Mouse (Mus musculus) forebrain, embryonic 14.5 days (tissue): ENCODE results near the gene Zfp37. TPM values are rescaled to one million over a fixed set of nuclear protein-coding genes. Genes with fewer than 3 reads are reported as not detected.
"Not testable (repeated sequence)": the region's sequence is repeated elsewhere in the genome, so short reads cannot be mapped to it uniquely, and the experiment has no call there.

Experiments
- ATAC-seq: fragments of 200-750 bp; cut with Nextera tagmentation; 2 replicates; pipeline ENCODE4 v1.8.0; 2017; ENCODE audit warnings: mild to moderate bottlenecking, moderate library complexity
- DNase-seq: peaks from one replicate; pipeline ENCODE4 v3.0.0-alpha.2; 2015; ENCODE audit warnings: low spot score
- H3K27ac ChIP-seq: fragments of 300-500 bp; sonication (generic); 2 replicates; pipeline ENCODE4 v1.5.1; 2014; ENCODE audit warnings: low read depth, mild to moderate bottlenecking, control low read depth, low read length, moderate library complexity
- H3K27me3 ChIP-seq: fragments of 300-500 bp; sonication (generic); replicated peaks from 2 replicates; pipeline ENCODE4 v1.6.1; 2014; ENCODE audit warnings: low read length, control low read depth, mixed read lengths; ENCODE audit not compliant: control insufficient read depth, insufficient read depth
- H3K36me3 ChIP-seq: fragments of 300-500 bp; sonication (generic); 2 replicates; pipeline ENCODE4 v1.6.1; 2014; ENCODE audit warnings: low read length, control low read depth; ENCODE audit not compliant: control insufficient read depth, insufficient read depth
- H3K4me1 ChIP-seq: fragments of 300-500 bp; sonication (generic); 2 replicates; pipeline ENCODE4 v1.6.1; 2014; ENCODE audit warnings: antibody characterized with exemption, low read length, control low read depth; ENCODE audit not compliant: control insufficient read depth, insufficient read depth
- H3K4me2 ChIP-seq: fragments of 300-500 bp; sonication (generic); 2 replicates; pipeline ENCODE4 v1.6.1; 2014; ENCODE audit warnings: mild to moderate bottlenecking, control low read depth, low read length
- H3K4me3 ChIP-seq: fragments of 300-500 bp; sonication (generic); 2 replicates; pipeline ENCODE4 v1.5.1; 2014; ENCODE audit warnings: low read depth, low read length, control low read depth
- H3K9ac ChIP-seq: fragments of 300-500 bp; sonication (generic); 2 replicates; pipeline ENCODE4 v1.6.1; 2014; ENCODE audit warnings: mild to moderate bottlenecking, low read length, control low read depth, moderate library complexity
- H3K9me3 ChIP-seq: fragments of 300-500 bp; sonication (generic); replicated peaks from 2 replicates; pipeline ENCODE4 v1.6.1; 2016; ENCODE audit warnings: low read length, control low read depth, mixed read lengths; ENCODE audit not compliant: control insufficient read depth
- WGBS: fragments of 180-500 bp; shearing (Covaris S2); extraction: QIAGEN DNeasy Blood & Tissue Kit; methylation state at CpG from one replicate; pipeline ENCODE4 v1.1.7; 2014; 5-methylcytosine and 5-hydroxymethylcytosine counted together
- polyA plus RNA-seq: library from polyadenylated mRNA; unstranded; fragments of >200 nt; fragmentation: Nextera tagmentation; extraction: Ambion mirVana; gene quantifications from 2 replicates; pipeline ENCODE4 v1.2.1, GENCODE M21; 2014

Zfp37 gene
- polyA plus RNA-seq, 1 experiment from 2014 or later = 17.7 TPM

- Histone ChIP-seq H3K27ac (no peak overlapping the region), H3K9ac (no peak overlapping the region), H3K27me3 (no peaks in the 10 kb centered on the region), H3K4me3 (no peak overlapping the region), H3K4me1 (no peaks in the 10 kb centered on the region), H3K4me2 (no peak overlapping the region), H3K36me3 (peaks cover 58% of the 10 kb centered on the region), H3K9me3 (peaks cover 50% of the 10 kb centered on the region)
- ATAC-seq = no peak
- no peak for DNase-seq
These were observed 42.1 kb downstream of the Zfp37 start for GRCm38 (mm10) chr4:62188778-62189177.

DNA sequence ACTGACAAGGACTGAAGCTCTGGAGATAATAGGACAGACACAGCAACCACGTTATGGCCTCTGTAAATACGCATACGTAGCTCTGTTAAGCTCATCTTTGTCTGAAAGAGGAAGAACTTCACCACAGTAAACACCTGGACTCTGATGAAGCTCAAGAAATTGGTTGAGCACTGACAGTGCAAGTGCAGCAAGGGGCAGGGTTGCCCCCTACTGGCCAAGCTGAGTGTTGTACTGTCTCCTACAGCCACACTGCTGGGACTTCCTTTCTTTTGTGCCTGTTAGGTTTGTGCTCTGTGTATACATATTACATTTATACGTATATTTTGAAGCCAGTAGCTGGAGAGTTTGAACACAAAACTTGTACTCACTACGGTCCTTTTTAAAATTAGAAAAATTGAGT, 53.6 kb downstream of the Zfp37 start:
- H3K9ac ChIP-seq = no peak overlapping the region
- DNase-seq = peak; percentile 14
- H3K4me1 ChIP-seq = no peaks in the 10 kb centered on the region
- H3K27me3 ChIP-seq = no peaks in the 10 kb centered on the region
- WGBS = 39% methylated on average over 5 of the region's 5 CpGs
- no peak overlapping the region for H3K4me2 ChIP-seq
- H3K4me3 ChIP-seq = no peak overlapping the region
- H3K36me3 ChIP-seq = no peaks in the 10 kb centered on the region
- H3K9me3 ChIP-seq = no peaks in the 10 kb centered on the region
- H3K27ac ChIP-seq = no peak overlapping the region
- no peak for ATAC-seq

DNA sequence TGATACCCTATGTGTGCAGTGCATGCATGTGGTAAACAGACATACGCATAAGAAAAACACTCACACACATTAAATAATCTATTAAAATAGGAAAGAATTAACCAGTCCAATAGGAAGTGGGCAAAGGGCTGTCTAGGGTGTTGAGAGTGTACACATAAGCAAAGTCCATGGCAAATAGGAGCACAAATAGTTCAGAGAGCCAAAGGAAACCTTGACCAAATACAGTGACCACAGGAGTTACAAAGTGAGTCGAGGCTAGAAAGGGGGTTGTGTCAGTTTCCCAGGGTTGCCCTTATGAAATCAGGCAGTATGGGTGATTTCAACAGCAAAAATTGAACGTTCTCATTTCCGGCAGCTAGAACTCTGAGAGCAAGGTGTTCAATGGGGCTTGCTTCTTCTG, 56.4 kb downstream of the Zfp37 start:
- 82% methylated on average over 4 of the region's 4 CpGs for WGBS
- no peak overlapping the region for H3K27ac ChIP-seq
- no peak overlapping the region for H3K4me2 ChIP-seq
- no peaks in the 10 kb centered on the region for H3K9me3 ChIP-seq
- DNase-seq (no peak), ATAC-seq (no peak)
- H3K4me3 ChIP-seq = no peak overlapping the region
- no peaks in the 10 kb centered on the region for H3K4me1 ChIP-seq
- no peaks in the 10 kb centered on the region for H3K36me3 ChIP-seq
- H3K27me3 ChIP-seq = no peaks in the 10 kb centered on the region
- H3K9ac ChIP-seq = no peak overlapping the region

DNA sequence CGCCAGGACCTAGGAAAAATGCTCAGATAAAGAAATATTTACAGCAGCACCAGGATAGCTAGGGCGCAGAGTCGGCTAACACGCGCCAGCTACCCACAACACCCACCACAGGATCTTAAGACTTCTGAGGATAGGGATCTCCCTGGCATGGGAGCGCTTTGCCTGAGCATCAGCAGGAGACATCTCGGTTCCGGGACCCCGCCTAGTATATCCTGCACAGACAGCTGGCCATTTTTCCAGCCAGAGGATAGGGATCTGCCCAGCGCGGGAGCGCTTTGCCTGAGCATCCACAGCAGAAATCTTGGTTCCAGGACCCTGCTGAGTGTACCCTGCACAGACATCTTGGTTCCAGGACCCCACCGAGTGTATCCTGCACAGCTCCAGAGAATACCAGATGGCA, 63.2 kb downstream of the Zfp37 start:
- WGBS = 97% methylated on average over 13 of the region's 13 CpGs
- H3K4me1 ChIP-seq = not testable (repeated sequence)

DNA sequence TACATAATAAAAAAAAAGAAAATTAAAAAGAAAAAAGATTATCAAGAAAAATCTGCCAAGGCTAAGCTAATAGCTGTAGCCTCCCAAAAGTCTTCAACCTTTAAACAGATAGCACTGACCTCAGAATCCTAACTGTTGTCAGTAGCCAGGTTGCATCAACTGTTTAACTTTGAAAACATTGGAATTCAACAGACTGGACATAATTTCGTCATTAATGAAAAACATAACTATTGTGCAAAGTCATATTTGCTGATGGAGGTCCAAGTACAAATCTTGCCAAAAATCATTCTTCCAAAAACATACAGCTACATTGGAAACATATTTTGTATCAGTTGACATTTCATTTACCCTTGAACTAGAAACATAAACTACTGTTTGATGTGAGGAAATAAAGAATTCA, 72.4 kb downstream of the Zfp37 start:
- no peak overlapping the region for H3K4me3 ChIP-seq
- H3K27ac ChIP-seq = no peak overlapping the region
- no peaks in the 10 kb centered on the region for H3K36me3 ChIP-seq
- no peaks in the 10 kb centered on the region for H3K27me3 ChIP-seq
- H3K9me3 ChIP-seq = no peaks in the 10 kb centered on the region
- no peaks in the 10 kb centered on the region for H3K4me1 ChIP-seq
- ATAC-seq = no peak
- WGBS = 66% methylated on average over 1 of the region's 1 CpGs
- H3K4me2 ChIP-seq = no peak overlapping the region
- no peak overlapping the region for H3K9ac ChIP-seq
- no peak for DNase-seq

More for the DNA sequence above, 63.2 kb downstream of the Zfp37 start:
- H3K9me3 ChIP-seq, H3K36me3 ChIP-seq, H3K27ac ChIP-seq, H3K4me2 ChIP-seq, ATAC-seq, DNase-seq, H3K9ac ChIP-seq, H3K27me3 ChIP-seq, H3K4me3 ChIP-seq: not testable (repeated sequence)

DNA sequence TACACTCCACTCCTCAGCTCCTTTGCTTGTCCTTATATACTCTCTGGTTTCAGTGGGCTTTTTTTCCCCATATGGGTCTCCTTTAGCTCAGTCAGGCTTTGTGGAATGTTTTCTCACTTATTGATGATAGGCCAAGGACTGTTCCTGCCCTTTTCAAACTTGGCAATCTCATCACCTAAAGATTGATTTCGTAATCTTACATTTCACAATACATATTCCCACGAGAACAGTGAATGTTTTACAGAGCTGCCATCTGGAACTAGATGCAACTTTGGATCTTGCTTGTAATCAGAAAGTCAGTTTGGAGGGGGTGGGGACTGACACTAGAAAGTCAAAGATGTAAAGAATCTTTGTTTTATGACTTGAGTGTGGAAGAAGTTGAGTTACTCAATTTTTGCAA, 80.0 kb downstream of the Zfp37 start, which contains the start of gene Mup21:
TSS of gene Mup21 (minus strand) at position 53 of the 400 bp plus-strand sequence.
- ATAC-seq (no peak), DNase-seq (no peak)
- no peaks in the 10 kb centered on the region for H3K4me1 ChIP-seq
- no peaks in the 10 kb centered on the region for H3K9me3 ChIP-seq
- no peak within 1 kb of the TSS for H3K27ac ChIP-seq
- 87% methylated on average over 2 of the region's 2 CpGs for WGBS
- H3K9ac ChIP-seq = no peak within 1 kb of the TSS
- no peaks in the 10 kb centered on the region for H3K27me3 ChIP-seq
- no peak within 1 kb of the TSS for H3K4me3 ChIP-seq
- no peaks in the 10 kb centered on the region for H3K36me3 ChIP-seq
- H3K4me2 ChIP-seq = no peak within 1 kb of the TSS

Other genes starting within 250 kb of the Zfp37 start
- not detected in 2 replicates for gene Mup20, start 176.9 kb downstream of the Zfp37 start, polyA plus RNA-seq
- not detected in 2 replicates for gene Mup3, start 143.7 kb downstream of the Zfp37 start, polyA plus RNA-seq
- gene Mup21, start 80.2 kb downstream of the Zfp37 start, polyA plus RNA-seq = not detected in 2 replicates
- gene Slc31a2, start 31.5 kb upstream of the Zfp37 start, polyA plus RNA-seq = 4.0 and 7.2 TPM in 2 replicates
- 15.7 and 18.6 TPM in 2 replicates for gene Fkbp15, start 129.5 kb upstream of the Zfp37 start, polyA plus RNA-seq
- 43.9 and 44.9 TPM in 2 replicates for gene Slc31a1, start 129.7 kb upstream of the Zfp37 start, polyA plus RNA-seq
- 140 and 149 TPM in 2 replicates for gene Cdc26, start 177.6 kb upstream of the Zfp37 start, polyA plus RNA-seq
- gene Prpf4, start 177.8 kb upstream of the Zfp37 start, polyA plus RNA-seq = 16.4 and 16.6 TPM in 2 replicates
- not detected in 2 replicates for gene Rnf183, start 204.2 kb upstream of the Zfp37 start, polyA plus RNA-seq
- gene Wdr31, start 239.8 kb upstream of the Zfp37 start, polyA plus RNA-seq = 8.1 and 8.2 TPM in 2 replicates
- gene Bspry, start 249.0 kb upstream of the Zfp37 start, polyA plus RNA-seq = 0.53 and 0.54 TPM in 2 replicates